Mouse (Mus musculus): ENCODE measurements around the gene Grap2. TPM values are rescaled to one million over a fixed set of nuclear protein-coding genes. Genes with fewer than 3 reads are reported as not detected.

The Grap2 gene
- total and polyA plus RNA-seq, 3 experiments, result 0.62 to 5.1 TPM; not detected in 1

DNA sequence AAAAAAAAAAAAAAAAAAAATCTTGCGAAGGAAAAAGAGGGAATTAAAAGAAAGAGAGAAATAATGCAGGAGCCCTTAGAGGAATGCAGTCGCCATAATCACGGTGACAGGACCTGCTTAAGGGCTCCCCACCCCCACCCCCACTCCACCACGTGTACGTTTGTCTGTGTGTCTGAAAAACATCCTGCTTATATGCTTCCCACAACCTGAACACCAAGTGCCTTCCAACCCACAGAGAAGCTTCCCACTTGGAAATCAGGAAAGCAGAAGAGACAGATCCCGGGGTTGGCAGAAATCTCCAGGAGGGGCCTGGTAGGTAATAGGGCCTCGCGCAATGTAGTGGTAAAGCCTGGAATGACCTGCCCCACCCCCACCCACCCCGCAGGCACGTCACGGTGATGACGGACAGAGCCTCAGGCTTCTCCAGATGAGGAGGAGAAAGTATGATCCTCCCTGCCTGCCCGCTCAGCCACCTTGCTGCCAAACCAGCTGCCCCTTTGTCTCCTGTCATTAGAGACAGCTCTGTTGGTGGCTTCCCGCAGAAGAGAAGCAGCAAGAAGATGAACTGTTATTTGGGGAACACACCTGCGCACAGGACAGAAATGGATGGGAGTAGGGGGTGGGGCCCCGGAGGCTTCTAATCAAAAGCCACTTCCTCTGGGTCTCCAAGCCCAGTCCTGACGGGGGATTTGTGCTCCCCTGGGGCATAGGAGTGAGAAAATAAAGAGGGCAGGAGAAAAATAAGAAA, 43.4 kb downstream of the Grap2 start:
- no peak for DNase-seq (ENCODE audit: low read depth, low spot score)

DNA sequence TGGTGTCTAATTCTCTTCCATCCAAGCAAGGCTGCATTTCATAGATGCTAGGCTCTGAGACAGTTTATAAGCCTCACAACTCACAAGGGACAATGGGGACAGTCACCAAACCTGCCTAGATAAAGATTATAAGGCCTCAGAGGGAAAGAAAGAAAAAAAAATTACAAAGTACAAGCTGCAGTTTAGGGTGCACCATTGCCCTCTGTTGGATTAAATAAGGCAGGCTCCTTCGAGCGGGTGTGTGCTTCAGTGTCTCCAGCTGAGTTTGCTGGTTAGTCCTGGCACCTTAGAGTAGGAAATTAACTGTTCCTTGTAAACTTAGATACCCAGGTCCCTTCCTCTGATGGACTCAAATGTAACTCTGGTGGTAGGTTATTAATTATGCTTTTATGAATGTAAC, 45.4 kb downstream of the Grap2 start:
- Histone ChIP-seq H3K4me1 (ENCODE audit: control insufficient read depth in 1 of 2, insufficient read depth in 2 of 2, low read length in 2 of 2) (peaks cover 3 to 6% of the 10 kb centered on the region in 2 experiments), H3K27ac (ENCODE audit: control insufficient read depth, low read depth, low read length) (no peak overlapping the region), H3K4me3 (ENCODE audit: control insufficient read depth in 1 of 2, insufficient read depth in 1 of 2, low read depth in 2 of 2, low read length in 2 of 2) (no peak overlapping the region), H3K79me2 (ENCODE audit: control insufficient read depth, insufficient read depth, low read length, poor library complexity) (no peaks in the 10 kb centered on the region), H3K9ac (ENCODE audit: control insufficient read depth, low read depth, low read length, poor library complexity, severe bottlenecking) (no peak overlapping the region), H3K27me3 (ENCODE audit: control insufficient read depth in 1 of 2, insufficient read depth in 2 of 2, low read length in 2 of 2) (0 out of 4 replicates have a peak, but pooled peaks cover 0 to 1% of the 10 kb centered on the region in 2 experiments), H3K9me3 (replicated peaks; ENCODE audit: insufficient read depth, low read length) (no peaks in the 10 kb centered on the region; the same call in 1 of the 2 replicates), H3K36me3 (ENCODE audit: control insufficient read depth in 1 of 2, insufficient read depth in 2 of 2, low read length in 2 of 2) (peaks cover 0 to 8% of the 10 kb centered on the region in 2 experiments; a peak in 2 of 4 replicates)
- DNase-seq (ENCODE audit: low read depth, low spot score), result no peak
- TF ChIP-seq CTCF (IDR thresholded peaks at IDR 0.05 in 2 of 3, conservative IDR thresholded peaks at IDR 0.05 in 1 of 3; ENCODE audit: control insufficient read depth in 1 of 3, insufficient read depth in 1 of 3, low read depth in 2 of 3, low read length in 3 of 3, poor library complexity in 1 of 3, severe bottlenecking in 1 of 3) (peak in 1 of 3 experiments; percentile 15; a peak in 1 of 6 replicates), TBP (IDR thresholded peaks at IDR 0.05; ENCODE audit: low read depth, low read length) (no peak), MAFK (IDR thresholded peaks at IDR 0.05; ENCODE audit: borderline replicate concordance, low read depth, low read length) (no peak), ZNF384 (IDR thresholded peaks at IDR 0.05; ENCODE audit: low read depth, low read length) (peak; percentile 39; the same call in 1 of the 2 replicates), MEF2A (IDR thresholded peaks at IDR 0.05; ENCODE audit: extremely low read depth, insufficient replicate concordance, low read depth, low read length, poor library complexity, severe bottlenecking) (no peak), KAT2A (conservative IDR thresholded peaks at IDR 0.05; ENCODE audit: low read depth, low read length) (no peak), UBTF (IDR thresholded peaks at IDR 0.05; ENCODE audit: borderline replicate concordance, insufficient read depth, low read depth, low read length) (no peak), POLR2A (IDR thresholded peaks at IDR 0.05; ENCODE audit: control insufficient read depth in 1 of 2, insufficient read depth in 1 of 2, low read depth in 1 of 2, low read length in 2 of 2, poor library complexity in 1 of 2) (no peak), MYB (IDR thresholded peaks at IDR 0.05; ENCODE audit: low read depth, low read length) (no peak), MAX (IDR thresholded peaks at IDR 0.05; ENCODE audit: low read length) (no peak), USF1 (IDR thresholded peaks at IDR 0.05; ENCODE audit: low read depth, low read length) (no peak), MAZ (IDR thresholded peaks at IDR 0.05; ENCODE audit: low read depth, low read length) (no peak), E2F4 (IDR thresholded peaks at IDR 0.05; ENCODE audit: borderline replicate concordance, low read depth, low read length) (no peak), MYC (IDR thresholded peaks at IDR 0.05; ENCODE audit: low read depth, low read length) (no peak), ZMIZ1 (IDR thresholded peaks at IDR 0.05; ENCODE audit: low read depth, low read length) (no peak), RAD21 (IDR thresholded peaks at IDR 0.05; ENCODE audit: low read depth, low read length) (peak; percentile 27)

More for the DNA sequence above, 43.4 kb downstream of the Grap2 start:
- Histone ChIP-seq H3K4me1 (ENCODE audit: control insufficient read depth in 1 of 2, insufficient read depth in 2 of 2, low read length in 2 of 2) (peaks cover 0 to 4% of the 10 kb centered on the region in 2 experiments; a peak in 1 of 4 replicates), H3K79me2 (ENCODE audit: control insufficient read depth, insufficient read depth, low read length, poor library complexity) (no peaks in the 10 kb centered on the region), H3K9ac (ENCODE audit: control insufficient read depth, low read depth, low read length, poor library complexity, severe bottlenecking) (no peak overlapping the region), H3K27ac (ENCODE audit: control insufficient read depth, low read depth, low read length) (no peak overlapping the region), H3K9me3 (replicated peaks; ENCODE audit: insufficient read depth, low read length) (no peaks in the 10 kb centered on the region), H3K27me3 (ENCODE audit: control insufficient read depth in 1 of 2, insufficient read depth in 2 of 2, low read length in 2 of 2) (0 out of 4 replicates have a peak, but pooled peaks cover 0 to 1% of the 10 kb centered on the region in 2 experiments), H3K36me3 (ENCODE audit: control insufficient read depth in 1 of 2, insufficient read depth in 2 of 2, low read length in 2 of 2) (peaks cover 0 to 5% of the 10 kb centered on the region in 2 experiments; a peak in 2 of 4 replicates), H3K4me3 (ENCODE audit: control insufficient read depth in 1 of 2, insufficient read depth in 1 of 2, low read depth in 2 of 2, low read length in 2 of 2) (no peak overlapping the region)
- TF ChIP-seq ZMIZ1 (IDR thresholded peaks at IDR 0.05; ENCODE audit: low read depth, low read length) (no peak), NRF1 (IDR thresholded peaks at IDR 0.05; ENCODE audit: insufficient read depth, low read depth, low read length, poor library complexity, severe bottlenecking) (no peak), GATA1 (IDR thresholded peaks at IDR 0.05; ENCODE audit: low read depth, low read length) (no peak), CHD2 (IDR thresholded peaks at IDR 0.05; ENCODE audit: low read length) (no peak), GABPA (IDR thresholded peaks at IDR 0.05; ENCODE audit: low read depth, low read length) (no peak), UBTF (IDR thresholded peaks at IDR 0.05; ENCODE audit: borderline replicate concordance, insufficient read depth, low read depth, low read length) (no peak)

Data from MEL (cell line).